Mouse (Mus musculus) embryo, embryonic 11.5 days (tissue): ENCODE data around the gene Crat.
A peak's percentile ranks its signal among the peaks of the same experiment; 100 is the strongest.

Experiments used
- DNase-seq: peaks from one replicate; pipeline ENCODE4 v3.0.0-alpha.2; 2012; ENCODE audit warnings: low read depth, low spot score

The Crat gene

DNA sequence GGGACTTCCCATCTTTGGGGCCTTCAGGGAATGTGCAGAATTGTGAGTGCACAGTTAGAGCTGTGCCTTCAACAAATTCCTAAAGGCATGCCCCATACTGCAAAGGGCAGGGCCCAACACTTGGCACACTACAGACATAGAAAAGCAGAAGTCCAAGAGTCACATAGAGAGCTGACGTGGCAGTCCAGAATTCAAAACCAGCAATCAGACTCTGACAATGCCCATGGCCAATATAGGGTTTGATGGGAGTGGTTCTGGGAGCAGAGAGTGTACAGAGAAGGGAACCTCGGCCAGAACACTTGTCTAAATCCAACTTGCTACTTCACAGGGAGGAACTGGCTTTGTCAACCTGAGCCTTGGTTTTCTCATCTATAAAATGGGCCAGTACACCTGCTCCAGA is 8.4 kb downstream of the Crat start:
- DNase-seq: no peak

DNA sequence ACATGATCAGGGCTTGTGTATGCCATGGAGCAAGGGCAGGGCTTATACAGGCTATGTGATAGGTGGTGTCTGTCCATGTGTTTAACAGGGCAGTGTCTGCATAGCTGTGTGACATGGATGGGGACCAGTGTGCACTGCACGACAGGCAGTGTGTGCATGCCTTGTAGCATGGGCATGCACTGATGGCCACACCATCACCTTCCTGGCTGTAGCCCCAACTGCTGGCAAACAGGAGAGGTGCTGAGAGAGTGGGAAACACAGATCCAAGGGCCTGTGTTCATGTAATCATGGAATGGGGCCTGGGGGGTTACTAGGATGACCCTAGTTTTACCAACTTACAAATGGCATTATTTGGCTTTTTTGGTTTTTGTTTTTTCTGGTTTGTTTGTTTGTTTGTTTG is 11.7 kb downstream of the Crat start:
- no peak for DNase-seq

DNA sequence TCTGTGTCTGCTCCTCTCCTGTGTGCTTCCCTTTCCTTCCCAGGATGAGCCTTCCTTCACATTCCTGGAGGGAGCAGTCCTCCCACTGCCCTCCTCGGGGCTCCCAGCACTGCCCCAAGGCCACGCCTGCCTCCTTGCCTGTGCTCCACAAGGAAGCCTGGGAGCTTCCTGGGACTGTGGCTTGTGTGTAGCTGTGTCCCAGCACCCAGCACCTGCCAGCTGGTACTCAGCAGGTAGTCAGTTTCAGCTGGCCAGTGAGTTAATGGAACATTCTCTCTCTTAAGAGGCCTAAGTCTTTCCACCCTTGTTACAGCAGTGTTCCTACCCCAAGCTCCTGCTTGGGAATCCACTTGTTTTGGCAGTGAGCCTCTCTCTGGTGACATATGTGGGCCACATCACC is 12.8 kb downstream of the Crat start:
- DNase-seq: no peak

DNA sequence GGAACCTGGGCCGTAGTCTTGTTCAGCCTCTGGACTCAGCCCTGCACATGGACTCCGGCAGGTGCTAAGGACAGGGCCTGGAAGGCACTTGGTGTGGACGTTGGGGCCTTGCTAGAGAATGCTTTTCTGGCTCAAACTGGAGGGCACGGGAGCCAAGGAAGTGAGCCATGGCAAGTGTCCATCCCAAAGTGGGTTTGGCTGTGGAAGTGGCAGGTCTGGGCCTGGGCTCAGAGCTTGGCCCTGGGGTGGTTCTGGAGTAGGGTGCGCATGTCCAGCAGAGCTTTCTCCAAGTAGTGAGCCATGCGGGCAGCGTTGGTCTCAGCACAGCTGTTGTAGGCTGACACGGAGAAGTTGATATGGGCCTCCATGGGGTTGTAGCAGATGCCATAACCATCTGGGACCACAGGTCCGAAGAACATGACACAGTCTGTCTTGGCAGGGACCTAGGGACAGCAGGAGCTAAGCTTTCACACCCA is 13.2 kb downstream of the Crat start:
- DNase-seq: no peak

DNA sequence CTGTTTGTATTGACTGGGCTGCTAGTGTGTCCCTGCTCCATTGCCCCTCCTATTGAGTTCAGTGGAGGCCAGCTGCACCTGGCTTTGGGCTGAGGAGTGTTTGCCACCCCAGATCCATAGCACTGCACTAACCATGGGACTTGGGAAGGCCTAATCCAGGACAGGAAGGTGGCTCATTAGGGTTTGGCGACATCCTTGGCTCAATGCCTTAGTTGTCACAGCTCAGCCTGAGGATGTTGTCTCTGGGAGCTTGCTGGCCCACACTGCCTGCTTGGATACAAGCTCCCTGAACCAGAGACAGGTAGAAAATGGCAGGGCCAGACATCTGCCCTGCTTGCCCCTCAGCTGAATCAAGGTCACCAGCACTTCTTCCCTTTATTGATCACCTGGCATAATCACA is 14.0 kb downstream of the Crat start:
- DNase-seq: no peak

DNA sequence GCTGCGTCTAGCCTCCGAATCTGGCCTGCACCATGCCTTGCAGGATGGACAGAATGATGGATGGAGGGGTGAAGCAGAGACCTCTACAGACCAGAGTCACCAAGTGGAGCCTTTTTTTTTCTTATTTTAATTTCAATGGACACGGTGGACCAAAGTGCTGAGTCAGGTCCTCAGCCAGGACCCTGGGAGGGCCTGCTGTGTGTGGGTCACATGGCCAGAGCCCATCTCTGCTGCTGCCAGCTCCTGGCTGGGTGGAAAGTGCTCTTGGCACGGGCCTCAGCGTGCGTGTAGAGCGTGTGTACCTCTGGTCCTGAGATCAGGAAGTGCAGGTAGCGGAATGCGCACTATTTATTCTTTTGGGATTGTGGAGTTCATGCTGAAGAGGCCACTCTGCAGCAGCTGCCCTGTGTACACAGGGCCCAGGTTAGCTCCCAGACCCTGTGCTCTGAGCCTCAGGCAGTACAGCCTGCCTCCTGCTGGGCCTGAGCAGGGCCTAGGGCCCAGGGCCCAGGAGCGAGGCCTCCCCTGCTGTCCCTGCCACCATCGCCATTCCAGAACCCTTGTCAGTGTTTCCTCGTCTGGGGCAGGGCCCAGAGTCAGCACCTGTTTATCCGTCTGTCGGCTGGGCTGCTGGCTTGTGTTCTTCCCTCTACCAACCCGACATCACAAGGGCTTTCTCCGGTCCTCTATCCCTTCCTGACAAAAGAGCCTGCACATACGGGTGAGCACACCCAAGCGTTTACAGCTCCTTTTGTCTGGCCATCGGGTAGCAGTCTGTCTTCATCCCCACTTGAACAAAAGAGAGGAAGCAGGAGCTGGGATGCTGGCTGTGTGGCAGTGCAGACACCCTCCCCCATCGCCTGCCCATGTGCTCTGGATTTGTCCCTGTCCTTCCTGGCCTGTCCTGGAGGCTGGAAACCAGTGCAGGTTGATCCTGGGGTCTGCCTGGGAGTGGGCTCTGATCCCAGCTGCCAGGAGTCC is 16.1 kb downstream of the Crat start:
- no peak for DNase-seq

DNA sequence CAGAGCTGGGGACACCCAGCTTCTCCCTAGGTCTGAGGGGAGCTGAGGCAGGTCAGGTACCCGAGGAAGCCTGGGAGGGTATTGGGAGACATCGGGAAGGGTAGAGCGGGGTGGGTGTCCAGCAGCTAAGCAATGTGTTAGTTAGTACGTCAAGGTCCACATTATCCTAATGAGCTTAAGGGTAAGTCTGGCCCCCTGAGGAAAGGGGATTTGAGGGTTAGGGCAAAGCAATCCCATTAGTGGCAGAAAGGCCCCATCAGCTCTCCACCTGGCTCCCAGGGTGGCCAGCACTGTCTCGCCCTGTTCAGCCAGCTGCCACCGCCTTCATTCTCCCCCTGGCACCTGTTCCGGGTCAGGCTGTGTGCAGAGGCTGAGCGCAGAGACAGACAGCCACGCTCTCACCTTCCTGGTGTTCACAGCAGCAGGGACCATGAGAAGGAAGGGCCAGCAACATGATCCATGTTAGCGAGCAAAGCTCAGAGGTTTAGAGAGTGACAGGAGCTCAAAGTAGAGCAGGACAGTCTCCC is 17.6 kb downstream of the Crat start:
- DNase-seq: no peak

DNA sequence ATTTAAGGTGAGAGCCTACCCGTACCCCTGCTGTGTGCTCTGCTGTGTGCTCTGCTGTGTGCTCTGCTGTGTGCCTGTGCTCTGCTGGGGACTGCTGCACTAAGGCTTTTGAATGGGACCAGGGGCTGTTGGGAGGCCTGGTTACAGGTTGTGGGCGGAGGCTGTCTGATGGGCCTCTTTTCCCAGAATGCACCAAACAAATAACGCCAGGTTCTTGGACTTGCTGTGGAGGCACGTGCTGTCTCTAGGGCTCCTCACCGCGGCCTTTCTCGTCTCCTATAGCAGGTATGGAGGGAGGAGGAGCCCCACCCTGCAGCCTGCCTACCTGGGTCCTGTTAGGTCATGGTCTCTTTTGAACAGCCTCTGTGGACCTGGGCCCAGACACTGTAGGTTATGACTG is 19.4 kb downstream of the Crat start:
- no peak for DNase-seq

DNA sequence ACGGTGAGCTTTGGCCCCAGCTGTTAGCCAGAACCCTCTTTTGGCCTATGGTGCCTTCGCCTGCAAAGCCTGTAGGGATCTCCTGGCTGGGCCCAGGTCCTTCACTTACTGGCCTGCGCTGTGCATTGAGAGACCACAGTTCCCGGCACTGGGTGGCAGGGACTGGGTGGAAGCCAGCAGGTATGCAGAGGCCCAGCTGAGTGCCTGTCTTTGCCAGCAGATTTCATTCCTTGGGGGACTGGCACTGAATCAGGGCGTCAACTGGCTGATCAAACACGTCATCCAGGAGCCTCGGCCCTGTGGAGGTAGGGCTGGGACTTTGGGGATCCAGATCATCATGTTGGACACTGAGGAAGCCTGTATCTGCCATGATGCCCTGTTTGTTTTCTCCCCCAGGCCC is 19.9 kb downstream of the Crat start:
- DNase-seq: no peak

DNA sequence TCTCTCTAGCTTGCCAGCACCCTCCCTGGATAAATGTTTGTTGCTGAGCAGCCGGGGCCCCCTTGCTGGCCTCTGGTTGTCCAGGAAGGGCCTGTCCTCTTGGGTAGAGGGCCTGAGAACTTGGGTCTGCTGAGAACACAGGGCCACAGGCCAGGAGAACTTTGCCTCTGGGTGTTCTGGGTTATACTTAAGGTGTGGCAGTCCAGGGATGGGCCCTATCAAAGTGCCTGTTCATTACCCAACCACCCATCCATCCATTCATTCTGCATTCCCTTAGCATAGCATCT is 22.3 kb downstream of the Crat start:
- DNase-seq: no peak

DNA sequence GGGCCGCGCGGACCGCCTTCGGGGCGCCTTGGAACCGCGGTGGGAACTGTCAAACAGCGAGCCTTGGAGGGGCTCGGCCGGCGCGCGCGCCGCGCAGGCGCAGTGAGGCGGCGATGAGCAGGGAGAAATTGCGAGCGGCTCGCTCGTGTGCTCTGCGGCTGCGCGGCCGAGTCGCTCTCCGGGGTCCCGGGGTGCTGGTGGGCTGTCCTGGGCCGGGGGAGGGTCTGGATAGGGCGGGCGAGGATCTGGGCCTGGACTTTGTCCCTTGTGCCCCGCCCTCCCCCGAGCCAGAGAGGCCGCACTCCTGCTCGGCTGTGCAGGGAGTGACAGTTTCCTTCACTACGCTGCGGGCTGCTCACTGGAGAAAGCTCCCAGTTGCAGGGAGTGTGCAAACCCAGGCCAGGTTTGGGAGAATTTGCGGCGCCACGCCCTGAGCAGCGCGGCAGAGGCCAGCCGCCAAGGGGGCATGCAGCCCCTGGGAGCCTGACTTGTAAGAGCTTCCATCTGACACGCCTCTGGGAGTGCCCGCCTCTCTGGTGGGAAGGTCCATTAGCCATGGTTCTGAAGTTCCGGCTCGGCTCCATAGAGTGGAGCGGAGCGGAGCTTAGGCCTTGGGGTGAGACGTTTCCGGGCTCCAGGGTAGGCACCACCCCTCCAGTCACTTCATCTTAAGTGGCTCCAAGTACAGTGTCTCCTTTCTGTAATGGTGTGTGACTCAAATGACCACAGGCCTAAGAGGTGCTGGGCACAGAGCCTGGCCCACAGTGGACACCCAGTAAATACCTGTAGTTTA is 22.8 kb downstream of the Crat start:
- peak; percentile 83 for DNase-seq

DNA sequence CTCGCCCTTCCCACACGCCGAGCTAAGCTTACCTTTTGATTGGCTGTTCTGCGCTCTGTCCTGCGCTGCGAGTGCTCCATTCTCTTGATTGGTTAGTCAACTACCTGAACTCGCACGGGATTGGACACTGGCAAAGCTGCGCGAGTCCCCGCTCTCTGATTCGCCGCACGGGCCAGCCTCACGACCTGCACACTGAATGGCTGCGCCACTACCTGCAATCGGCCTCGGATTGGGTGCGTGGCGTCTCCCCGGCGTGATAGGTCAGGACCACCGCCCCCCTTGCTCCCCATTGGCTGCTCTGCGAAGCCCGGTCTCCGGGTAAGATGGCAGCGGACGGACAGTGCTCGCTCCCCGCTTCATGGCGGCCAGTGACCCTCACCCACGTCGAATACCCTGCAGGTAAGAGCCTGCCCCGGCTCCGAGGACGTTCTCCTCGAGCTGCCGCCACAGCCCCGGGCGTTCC is 23.5 kb downstream of the Crat start, which contains the start of gene Dolpp1:
Dolpp1 (plus strand) TSS at position 141 of the 463 bp plus-strand sequence.
- peak; percentile 95 for DNase-seq

DNA sequence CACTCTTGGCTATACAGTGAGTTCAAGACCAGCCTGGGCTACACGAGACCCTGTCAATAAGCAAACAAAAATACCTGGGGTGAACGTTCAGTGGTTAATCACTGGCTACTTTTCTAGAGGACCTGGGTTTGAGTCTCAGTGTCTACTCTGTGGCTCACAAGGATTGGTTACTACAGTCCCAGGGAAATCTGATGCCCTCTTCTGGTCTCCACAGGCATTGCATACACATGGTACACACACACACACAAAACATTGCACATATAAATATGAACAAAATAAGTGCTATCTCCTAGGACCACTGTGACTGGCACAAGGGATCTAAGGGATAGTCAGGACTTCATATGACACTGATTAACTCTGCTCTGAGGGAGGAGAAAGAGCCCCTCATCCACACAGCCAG is 26.6 kb downstream of the Crat start:
- DNase-seq: no peak

DNA sequence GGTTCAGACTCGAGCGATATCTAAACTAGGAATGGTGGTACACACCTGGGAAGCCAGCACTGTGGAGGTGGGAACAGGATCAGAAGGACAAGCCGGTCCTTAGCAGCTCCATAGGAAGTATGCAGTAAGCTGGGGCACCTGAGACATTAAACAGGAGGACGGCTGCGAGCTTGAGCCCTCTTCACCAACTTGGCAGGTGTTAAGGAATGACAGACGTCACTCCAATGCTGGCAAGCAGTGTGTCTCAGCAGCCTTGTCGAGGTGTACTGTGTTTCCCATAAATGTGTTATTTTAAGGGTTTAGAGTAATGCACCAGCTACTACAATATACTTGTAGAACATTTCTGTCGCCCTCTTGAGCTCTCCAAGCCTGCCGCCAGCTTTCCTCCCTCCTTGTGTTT is 28.7 kb downstream of the Crat start:
- no peak for DNase-seq

DNA sequence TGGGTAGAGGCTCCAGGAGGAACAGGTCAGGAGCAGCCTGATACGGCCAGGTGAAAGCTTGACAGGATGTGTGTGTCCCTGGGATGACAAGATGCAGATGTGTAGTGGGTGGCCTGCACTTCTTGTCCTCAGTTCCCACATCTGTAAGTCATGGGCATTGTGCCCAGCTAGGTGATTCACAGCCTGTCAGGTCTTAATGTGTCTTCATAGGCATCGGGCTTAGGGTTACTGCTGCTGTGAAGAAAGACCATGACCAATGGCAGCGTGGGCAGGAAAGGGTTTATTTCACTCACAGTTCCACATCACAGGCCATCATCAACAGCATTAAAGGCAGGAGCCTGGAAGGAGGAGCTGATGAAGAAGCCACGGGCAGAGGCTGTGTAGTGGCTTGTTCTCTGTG is 30.0 kb downstream of the Crat start:
- DNase-seq: no peak

DNA sequence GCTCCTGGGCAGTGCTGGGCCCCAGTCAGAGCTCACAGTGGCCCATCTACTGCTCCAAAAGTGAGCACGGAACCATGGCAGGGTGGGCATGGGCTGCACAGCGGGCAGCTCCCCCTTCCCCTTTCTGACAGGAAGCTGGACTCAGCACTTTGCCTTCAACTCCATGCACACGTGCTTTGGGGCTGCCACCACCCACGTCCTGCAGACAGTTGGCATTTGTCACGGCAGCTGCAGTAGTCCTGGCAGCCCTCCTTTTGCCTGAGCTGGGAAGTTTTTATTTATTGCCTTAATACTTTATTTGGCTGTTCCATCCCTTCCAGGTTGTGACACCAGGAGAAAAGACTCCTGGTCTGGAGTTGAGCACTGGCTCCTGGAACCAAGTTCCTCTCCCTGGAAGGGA is 30.8 kb downstream of the Crat start:
- DNase-seq: no peak

DNA sequence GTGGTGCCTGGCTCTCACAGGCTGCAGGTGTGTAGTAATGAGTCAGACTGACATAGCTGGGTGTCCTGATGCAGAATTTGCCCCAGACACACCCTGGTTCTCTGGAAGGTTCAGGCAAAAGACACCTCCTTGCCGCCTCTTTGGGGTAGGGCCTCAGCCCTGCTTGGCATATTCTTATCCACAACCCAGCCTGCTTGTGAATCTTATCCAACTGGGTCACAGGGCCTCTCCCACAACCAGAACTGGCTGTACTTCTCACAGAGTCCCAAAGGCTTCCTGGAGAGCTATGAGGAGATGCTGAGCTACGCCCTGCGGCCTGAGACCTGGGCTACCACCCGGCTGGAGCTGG is 34.3 kb downstream of the Crat start:
- no peak for DNase-seq

DNA sequence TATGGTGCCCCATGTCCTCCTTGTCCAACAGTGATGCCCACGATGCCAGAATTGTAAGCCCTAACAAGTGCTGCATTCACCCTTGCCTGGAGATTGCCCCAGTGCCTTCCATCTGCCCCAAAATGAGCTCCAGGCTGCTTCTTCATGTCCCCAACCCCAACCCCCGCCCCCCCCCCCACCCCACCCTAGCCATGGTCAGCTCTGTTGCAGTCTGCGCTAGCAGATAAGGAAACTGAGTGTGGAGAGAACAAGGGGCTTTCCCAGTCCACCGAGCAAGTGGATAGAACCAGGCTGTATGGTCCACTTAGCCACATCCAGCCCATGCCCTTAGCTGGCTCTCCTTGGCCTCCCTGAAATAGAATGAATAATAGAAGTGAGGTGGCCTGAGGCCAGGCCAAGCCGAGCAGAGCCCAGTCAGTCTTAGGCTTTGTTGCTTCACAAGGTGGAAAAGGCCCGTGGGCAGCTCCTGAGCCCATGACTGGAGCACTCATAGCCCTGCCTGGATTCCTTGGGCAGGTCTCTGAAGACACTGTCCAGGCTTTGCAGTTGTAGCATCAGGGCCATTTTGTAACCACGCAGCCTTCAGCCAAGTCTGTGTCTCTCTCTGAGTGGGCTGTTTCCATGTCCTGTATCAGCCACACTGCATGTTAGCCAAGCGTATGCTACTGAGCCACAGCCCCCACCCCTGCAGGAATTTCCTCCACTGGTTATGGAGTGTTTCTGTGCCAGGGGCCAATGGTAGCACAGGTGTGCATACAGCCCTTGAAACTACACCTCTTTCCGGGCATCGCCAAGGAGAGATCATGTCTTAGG is 34.8 kb downstream of the Crat start:
- DNase-seq: no peak

DNA sequence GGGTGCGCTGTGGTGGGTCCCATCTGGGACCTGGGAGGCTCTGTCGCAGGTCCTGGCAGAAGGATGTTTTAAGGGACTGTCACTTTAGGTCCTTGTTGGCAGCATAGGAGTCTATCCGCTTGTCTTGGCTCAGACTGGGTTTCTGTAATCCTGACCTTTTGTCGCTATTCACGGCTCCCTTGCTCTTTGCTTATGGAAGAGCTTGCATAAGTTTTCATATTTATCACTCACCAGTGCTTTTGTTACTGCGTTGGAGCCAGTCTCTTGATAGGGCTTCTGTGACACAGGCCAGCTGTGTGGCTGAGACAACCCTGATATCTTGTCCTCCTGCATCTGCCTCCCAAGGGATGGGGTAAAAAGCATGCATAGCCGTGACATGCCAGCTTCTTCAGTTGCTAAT is 36.3 kb downstream of the Crat start:
- DNase-seq: no peak

DNA sequence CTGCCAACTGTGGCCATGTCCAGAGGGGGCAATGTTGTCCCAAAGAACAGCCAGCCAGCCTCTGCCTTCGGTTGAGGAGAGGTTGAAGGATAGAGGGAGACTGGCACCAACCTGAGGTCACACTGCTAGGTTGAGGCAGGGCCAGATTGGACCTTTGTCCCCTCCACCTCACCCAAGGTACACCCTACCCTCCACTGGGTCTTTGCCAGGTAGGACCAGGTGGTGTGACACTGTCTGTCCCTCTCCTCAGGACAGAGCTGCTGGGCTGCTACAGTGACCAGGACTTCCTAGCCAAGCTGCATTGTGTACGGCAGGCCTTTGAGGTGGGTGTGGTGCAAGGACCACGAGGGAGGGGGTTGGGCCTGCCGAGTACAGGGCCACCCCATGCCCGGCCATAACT is 37.9 kb downstream of the Crat start:
- no peak for DNase-seq

DNA sequence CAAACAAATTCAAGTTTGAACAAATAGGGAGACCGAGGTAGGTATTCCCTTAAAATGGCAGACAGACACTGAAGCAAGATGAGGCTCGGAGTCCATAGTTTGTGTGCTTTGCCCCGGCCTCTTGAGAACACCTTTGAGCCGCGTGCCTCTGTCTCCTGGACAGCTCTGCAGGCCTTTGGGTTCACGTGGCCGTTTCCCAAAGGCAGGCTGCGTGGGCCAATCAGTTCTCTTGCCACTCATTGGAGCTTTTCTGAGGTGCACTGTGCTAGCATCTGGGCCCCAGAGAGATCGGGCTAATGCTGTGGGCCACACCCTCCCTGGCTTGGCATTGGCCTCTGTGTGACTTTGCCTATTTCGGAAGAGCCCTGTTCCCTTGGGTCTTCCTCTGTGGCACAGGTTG is 39.7 kb downstream of the Crat start:
- no peak for DNase-seq

DNA sequence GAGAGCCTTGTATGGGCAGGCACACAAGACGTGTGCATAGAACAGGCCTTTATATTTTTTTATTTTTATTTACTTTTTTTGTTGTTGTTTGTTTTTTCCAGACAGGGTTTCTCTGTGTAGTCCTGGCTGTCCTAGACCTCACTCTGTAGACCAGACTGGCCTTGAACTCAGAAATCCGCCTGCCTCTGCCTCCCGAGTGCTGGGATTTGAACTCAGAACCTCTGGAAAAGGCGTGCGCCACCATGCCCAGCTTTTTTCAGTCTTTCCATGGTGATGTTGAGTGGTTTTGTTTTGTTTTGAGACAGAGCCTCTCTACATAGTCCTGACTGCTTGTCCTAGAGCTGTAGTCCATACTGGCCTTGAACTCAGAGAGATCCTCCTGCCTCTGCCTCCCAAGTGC is 42.9 kb downstream of the Crat start:
- no peak for DNase-seq
